Mouse (Mus musculus): ENCODE data around the gene Car10.

Gene Car10

DNA sequence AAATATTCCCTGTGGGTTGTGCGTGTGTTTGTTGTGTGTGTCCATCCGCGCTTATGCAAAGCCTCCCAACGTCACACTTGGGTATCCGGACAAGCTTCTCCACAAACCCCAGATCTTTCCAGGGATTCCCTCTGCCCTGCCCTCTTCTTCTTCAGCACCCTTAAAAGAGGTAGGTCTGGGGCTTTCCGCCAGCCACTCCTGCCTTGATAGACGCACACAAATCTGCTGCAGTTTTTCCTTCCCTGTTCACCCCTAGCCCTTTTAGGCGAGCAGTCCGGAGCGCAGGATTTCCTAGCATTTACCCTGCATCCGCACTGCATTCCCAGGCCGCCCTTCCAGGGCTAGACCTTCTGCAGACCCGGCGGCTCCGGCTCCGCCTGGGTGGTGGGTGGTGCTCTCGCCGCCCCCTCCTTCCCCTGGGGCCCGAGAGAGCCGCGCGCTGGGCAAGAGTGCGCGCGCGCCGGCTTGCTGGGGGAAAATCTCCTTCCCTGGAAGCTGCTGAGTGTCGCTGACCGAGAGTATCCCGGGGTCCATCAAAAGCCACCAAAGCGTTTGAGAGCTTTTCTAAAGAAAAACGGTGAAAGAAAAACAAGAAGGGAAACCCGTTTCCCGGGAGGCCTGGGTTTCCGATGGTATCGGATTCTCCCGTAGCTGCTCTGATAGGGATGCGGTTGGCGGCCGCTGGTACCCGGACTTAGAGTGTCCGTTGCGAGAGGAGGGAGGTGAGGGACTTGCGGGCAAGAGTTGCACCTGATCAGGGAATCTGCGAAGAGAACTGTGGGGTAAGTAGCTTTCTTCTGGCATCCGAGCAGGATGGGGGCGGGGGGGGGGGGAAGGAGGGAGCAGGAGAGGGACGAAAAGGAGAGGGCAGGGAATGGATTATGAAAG, at the start of gene Car10:
TSS of gene Car10 (plus strand) at position 88 of the 888 bp plus-strand sequence.
- no peak for DNase-seq (ENCODE audit: low spot score in 2 of 2)

DNA sequence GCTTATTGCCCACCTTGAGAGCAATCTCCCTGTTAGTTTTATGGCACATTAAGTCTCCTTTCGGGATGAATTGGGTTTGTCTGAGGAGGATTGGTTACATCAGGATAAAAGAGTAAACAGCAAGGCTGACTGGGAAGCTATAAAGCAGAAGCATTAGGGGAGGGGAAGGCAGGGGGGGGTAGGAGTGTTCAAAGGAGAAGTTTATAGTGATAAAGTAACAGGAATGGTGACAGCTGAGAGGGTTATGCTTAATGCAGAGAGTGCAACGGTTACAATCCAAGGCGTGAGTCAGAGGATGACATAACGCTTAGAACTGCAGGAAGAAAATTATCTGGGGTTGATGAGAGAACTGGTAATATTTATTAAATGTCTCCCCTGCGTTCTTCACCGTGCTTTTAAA, 32.8 kb upstream of the Car10 start:
- DNase-seq (ENCODE audit: low spot score in 2 of 2) = no peak

DNA sequence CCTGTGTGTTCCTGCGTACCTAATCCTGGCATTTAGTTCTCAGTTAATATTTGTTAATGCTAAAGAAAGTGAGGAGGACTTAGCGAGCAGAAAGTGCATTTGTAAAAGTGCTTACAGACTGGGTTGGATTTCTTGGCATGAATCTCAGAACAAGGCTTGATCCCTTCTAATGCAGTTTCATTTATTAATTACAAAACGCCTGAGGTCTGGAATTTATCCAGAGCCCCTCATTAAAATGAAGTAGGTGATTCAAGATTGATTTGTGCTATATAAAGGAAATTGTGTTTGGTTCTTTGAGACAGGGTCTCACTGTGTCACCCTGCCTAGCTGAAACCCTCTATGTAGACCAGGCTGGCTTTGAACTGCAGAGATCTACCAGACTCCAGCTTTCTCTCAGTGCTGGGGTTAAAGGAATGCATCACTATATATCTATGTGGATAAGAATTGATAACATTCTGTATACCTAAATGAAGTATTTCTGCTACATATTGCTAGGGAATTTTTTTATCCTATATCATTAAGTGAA, 32.1 kb upstream of the Car10 start:
- DNase-seq (ENCODE audit: low spot score in 2 of 2) = no peak

DNA sequence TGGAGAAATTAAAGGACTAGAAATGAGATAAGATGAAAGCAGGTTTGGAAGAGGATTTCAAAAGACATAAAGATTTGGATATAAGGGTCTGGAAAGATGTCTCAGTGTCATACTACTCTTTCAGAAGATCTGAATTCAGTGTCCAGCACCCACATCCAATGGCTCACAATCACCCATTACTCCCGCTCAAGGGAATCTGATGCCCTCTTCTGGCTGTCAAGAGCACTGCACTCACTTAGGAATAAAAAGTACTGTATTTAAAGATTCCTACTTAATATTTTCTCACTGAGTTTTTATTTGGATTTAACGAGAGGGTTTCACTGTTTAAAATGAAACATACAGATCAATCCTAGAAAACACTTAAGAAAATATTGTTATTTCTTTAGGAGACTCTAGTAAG, 2.2 kb upstream of the Car10 start:
- no peak for DNase-seq (ENCODE audit: low spot score in 2 of 2)

DNA sequence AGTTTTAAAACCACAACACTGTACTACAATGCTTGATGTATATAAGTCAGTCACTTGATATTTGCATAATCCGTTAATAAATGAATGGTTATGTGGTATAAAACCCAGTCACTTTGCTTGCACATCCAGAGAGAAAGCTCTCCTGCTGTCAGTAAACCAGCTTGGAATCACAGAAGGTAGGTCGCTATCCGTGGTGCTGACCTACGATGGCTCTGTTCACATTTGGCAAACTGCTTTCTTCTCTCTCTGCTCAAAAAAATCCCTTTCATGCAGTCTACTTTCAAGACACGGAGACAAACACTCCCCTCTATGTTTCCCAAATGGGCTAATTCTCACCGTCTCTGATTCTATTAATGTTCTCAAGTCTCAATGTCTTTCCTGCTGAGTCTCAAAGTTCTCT, 827 bp upstream of the Car10 start:
- DNase-seq (ENCODE audit: low spot score in 2 of 2) = no peak

DNA sequence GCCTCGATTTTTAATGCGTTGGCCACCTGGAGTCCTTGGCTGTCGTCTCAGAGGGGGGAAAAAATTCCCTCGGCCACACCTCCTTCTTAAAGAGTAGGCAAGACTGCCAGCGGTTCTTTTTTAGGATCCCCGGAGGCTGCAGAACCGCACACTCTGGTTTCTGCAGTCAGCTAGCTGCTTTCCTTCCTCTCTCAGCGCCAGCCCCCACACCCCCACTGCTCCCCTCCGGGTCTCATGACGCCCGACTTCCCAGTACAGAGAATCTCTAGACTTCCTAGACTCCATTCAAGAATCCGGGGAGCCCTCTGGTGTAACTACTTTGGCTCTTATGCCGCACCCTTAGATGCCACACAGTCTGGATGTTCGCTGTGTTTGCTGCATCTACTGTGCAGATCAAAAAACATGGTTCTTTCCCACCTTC, 387 bp upstream of the Car10 start:
- DNase-seq (ENCODE audit: low spot score in 2 of 2) = no peak

DNA sequence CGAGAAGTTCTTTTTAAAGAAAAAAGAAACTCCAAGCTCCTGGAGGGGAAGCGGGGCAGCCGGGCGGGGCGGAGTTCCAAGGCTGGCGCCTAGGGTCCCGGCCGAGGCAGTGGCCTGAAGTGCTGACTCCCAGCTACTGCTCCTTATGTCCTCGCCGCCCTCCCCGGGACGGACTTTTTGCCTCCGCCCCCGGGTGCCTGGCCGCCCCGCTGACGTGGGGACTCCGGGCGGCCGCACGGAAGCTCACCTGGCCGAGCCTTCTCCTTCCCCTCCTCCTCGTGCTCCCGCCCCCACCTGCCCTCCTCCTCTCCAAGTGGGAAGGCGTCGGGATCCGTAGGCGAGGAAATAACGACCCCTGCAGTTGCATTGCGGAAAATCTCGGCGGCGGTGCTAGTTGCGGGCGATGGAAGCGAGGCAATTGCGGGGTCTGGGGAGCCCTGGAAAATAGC, 1.1 kb downstream of the Car10 start:
- no peak for DNase-seq (ENCODE audit: low spot score in 2 of 2)

DNA sequence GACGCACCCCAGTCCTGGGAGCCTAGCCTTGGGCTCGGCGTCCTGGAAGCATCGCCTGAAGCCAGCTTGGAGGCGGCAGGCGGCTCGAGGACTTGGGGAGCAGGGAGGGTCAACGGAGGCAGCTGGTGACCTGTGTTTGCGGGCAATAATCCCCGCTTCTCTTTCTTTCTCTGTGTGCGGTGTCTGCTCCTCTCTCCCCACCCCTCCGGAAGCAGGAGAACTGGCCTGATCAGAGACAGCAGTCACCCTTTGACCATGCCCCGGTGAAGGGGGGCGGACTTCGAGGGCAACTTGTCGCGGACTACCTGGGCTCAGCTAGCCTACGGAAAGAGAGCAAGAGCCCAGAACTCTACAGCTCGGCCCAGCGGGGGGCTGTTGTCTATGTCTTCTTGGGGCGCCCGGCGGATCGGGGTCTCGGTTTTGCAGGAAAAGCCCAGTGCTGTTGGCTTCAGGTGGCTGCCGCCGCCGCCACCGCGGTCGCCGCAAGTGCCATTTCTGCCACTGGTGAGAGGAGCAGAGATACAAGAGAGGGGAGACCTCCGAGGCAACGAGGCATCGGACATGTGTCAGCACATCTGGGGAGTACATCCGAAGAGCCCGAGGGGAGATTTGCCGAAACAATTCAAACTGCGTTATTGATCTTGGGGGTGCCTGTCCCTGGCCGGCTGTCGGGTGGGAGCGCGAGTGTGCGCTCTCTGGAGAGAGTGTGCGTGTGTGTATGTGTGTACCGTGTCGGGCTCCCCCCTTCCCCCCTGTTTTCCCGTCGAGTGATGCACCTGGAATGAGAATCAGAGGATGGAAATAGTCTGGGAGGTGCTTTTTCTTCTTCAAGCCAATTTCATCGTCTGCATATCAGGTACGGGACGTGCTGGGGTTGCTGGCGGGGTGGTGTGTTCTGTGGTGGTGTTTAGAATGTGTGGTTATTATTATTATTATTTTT, 1.9 kb downstream of the Car10 start:
- DNase-seq (ENCODE audit: low spot score in 2 of 2) = no peak

DNA sequence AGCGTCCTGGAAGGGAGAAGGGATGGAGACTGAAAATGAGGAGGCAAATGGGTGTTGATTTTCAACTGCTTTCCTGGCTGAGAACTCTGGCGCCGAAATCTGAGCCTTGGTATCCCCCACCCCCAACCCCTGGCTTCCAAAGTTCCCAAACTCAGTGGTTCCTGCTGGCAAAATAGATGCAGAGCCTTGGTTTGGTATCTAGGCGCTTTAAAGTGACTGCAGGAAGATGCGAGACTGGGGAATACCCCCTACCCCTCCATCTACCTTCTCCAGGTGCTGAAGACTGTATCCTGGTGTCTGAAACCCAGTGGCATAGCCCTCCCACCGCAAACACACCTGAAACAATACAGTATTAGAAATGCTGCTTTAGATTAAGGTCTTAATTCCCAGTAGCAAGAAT, 2.8 kb downstream of the Car10 start:
- no peak for DNase-seq (ENCODE audit: low spot score in 2 of 2)

DNA sequence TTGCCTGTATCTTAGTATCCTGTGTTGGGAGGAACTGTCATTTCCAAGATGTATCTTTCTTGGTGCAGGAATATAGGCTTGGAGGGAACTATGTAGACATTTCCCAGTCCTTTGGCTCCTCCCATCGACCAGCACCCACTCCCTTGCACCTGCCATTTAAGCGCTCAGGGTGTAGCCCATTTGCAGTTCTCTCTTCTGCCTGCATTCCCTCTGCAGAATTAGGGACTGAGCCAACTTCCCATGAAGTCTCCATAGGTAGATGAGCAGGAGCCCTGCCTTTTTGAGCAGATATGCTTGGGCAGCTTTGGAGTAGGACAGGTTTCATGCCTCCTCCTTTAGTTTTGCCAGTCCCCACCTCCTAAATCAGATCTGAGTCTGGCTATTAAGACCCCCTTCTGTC, 3.3 kb downstream of the Car10 start:
- no peak for DNase-seq (ENCODE audit: low spot score in 2 of 2)

DNA sequence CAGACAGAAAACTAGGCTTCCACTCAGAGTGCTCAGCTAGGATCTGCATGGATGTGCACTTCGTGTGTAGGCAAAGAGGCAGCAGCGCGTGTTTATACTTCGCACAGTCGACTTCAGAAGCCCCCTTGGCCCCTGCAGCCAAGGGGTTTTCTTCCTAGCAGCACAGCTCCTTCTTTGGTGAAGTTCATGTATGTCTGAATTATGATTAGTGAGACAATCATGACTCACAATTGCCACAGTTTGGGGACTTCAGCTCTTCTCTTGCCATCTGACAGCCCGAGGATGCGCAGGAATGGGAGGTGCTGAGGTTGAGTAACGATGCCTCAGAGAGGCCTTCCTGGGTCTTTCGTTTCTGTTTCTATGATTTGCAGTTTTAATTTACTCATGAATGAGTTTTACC, 4.5 kb downstream of the Car10 start:
- no peak for DNase-seq (ENCODE audit: low spot score in 2 of 2)

DNA sequence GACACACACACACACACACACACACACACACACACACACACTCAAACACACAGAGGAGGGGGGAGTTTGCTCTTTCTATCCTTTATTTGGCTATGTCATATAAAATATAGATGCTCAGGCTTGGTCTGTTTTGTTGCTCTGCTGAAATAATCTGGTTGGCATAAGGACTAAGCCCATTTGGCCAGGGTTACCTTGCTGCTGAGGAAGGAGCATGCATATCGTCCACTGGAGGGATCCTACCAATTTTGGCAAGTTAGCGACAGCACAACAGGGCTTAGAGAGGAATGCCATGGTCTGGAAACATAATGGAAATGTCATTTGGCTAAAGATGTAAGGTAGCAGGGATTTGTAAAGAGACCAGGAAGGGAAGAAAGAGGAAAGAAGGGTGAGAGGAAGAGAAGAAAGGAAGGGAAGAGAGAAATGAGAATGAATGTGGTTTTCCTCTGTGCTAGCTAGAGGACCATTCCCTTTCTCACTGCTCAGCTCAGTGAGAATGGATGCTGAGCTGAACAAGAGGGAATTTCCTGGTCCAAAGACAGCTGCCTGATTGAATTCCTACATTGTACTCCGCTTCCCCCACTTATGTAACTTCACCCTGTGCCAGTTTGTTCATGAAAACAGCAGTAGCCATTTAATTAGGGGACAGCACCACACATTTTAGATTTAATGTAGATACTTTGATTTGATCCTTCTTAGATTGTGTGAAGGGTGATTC, 5.4 kb downstream of the Car10 start:
- no peak for DNase-seq (ENCODE audit: low spot score in 2 of 2)

DNA sequence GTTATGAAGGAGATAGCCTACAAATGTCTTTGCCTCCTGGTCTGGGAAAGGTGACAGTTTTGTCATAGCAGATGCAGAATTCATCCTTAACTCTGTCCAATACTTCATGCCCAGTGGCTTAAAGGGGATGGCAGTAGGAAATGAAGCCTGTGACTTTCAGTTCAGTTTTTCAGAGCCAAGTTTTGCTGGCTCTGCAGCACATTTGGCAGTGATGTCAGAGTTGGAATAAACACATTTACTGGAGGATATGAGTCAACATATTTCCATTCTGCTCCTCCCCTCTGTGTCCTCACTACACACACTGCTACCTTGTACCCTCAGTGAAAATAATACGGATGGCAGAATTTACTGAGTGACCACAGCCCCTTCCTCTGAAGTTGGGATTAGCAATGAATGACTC, 11.6 kb downstream of the Car10 start:
- DNase-seq (ENCODE audit: low spot score in 2 of 2) = no peak

DNA sequence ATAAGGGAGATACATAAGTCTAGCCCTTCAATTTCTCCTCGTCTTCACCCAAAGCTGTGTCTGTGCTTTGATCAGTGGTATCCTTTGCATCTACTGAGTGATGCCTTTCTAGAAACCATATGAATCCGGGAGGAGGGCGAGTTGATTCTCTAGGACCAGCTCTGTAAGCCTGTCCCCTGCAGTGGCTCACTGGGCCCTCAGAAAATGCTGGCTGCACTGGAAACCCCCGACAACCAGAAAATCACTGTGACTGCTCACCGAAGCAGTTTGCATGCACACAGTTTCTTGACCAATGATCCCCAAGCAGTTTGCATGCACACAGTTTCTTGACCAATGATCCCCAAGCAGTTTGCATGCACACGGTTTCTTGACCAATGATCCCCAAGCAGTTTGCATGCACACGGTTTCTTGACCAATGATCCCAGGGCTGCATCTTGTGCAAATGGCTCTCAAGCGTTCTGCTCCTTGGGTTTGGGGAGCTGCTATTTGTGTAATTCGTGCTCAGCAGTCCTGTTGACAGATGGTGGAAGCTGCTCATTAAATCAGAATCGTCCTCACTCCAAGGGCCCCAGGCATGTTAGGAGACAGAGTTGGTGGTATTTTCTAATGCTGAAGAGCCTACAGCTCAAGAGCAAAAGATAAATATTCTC, 23.1 kb downstream of the Car10 start:
- no peak for DNase-seq (ENCODE audit: low spot score in 2 of 2)

DNA sequence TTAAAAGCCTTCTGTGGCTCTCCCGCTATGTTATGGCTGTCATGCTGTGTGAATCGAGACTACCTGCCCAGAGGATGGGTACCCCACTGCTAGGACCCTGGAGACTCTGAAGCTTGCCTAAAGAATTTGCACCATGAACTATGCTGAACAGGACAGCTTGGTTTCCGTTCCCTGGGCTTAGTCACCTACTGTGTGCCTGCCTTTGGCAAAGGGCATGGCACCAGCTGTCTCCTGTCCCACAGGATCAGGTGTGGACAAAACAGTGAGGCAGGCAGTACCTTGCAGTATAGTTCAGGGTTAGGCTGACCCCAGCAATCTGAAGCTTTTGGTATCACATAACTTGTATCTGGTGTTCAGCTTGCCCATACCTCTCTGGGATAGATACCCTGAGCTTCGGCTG, 25.9 kb downstream of the Car10 start:
- no peak for DNase-seq (ENCODE audit: low spot score in 2 of 2)

DNA sequence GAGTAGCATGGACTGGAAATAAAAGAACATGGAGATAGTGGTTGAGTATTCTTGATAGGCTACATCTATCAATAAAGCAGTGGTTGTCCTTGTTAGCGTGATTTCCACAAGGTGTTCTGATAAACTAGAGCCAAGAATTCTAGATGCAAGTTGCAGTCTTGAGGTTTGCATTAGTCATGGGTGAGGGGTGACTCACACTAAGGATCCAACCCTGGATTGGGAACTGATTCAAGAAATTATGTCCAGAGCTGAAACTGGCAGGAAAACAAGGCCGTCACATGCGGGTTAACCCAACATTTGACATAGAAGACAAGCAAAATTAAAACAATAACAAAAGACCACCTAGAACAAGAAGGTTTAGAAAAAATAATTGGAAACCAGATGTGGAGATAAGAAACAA, 28.6 kb downstream of the Car10 start:
- DNase-seq (ENCODE audit: low spot score in 2 of 2) = no peak

DNA sequence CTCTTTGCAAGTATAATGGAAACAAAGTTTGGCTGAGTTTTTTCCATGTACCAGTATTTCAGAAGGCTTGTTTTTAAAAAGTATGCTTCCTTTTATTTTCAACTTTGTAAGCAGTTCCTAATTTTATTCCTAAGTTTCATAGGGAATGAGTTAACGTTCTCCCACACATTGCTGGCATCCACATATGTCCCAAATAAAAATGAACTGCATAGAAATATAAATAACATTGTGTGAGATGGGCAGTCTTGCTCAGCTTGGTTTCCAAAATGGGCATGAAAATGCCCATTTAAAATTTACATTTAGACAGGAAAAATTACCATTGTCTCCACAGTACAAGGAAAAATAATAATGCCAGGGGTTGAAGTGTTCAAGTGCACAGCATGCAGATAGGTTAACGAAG, 30.7 kb downstream of the Car10 start:
- DNase-seq (ENCODE audit: low spot score in 2 of 2) = no peak

DNA sequence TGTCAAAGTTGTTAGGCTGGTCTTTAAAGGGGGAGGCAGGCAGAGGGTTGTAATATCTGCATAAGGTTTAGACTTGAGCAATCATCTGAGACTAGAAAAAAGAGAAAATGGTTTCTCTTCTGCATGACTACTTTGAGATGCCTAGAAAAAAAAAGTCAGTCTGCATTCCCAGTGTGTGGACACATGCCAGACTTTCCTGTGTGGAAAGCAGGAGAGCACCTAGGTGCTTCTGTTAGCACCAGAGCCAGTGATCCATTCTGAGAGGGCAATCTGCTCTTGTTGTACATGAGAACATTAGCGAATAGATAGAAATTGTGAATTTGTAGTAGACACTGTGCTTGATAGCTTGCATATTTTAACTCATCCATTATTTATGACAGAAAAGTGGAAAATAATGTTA, 40.0 kb downstream of the Car10 start:
- DNase-seq (ENCODE audit: low spot score in 2 of 2) = no peak

DNA sequence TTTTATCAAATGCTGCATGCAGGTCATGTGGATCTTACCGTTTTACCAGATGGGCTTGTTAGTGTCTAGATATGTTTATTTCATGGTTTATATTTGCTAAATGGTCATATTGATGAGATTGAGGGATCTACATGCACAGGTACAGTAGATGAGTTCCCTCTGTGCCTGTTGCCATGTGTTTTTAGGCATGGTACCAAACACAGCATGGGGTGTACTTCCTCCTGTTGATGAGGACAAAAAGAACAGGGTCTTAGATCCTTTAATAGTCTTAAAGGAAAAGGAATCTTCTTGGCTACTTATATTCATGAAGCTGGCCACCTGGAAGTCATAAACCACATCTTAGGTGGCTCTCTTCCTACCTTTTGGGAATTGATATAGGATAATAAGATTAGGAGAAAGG, 43.9 kb downstream of the Car10 start:
- no peak for DNase-seq (ENCODE audit: low spot score in 2 of 2)

DNA sequence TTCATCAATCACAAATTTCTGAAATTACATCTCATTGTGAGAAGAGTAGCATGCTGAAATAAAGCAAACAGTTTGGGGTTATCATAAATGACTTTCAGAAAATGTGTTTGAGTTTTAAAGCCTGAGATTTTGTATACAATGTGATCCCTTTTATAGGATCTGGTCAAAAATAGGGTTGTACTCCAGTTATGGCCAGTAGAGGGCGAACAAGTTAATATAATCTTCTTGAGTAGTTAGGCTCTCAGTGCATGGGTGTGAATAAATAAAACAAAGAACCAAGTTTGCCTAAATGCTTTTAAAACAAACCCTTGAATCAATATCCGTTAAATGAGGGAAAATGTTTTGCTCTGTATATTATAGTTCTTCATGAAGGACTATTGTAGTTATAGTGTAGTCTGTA, 46.7 kb downstream of the Car10 start:
- no peak for DNase-seq (ENCODE audit: low spot score in 2 of 2)

DNA sequence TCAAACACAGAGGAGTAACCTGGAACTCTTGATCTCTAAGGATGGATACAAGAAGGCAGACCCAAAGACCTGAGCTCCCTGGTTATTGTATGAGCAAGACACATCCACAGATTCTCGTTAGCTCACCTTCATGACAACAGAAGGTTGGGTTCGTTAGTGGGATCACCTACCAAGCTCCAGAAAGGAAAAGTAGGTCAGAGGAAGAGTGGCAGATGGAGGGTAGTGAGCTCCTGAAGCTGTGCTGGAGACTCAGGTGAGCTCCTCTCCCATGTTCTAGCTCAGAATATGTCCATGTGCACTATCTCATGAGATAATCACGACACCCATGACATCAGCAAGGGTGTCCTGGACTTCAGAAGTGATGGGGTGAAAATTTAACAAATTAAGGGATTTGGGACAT, 57.1 kb downstream of the Car10 start:
- no peak for DNase-seq (ENCODE audit: low spot score in 2 of 2)

All from natural killer cell, adult 2 months (primary cell).